In genomic region chr19:10404911-10405310, GRCm38 (mm10) we compare ENCODE assay signal across 13 mouse cellular contexts. TPM values are rescaled to one million over a fixed set of nuclear protein-coding genes. Genes with fewer than 3 reads are reported as not detected.
"Had no signal": no experiment of that assay in that cellular context is flagged by ENCODE, and none has a peak within 500 bp of the region (broad histone marks: within the 10 kb centered on the region; RNA-seq: fewer than 3 reads in every experiment).

No protein-coding gene starts in this region.

- H3K36me3 ChIP-seq: limb, embryonic 10.5 days; liver, embryonic 15.5 days had no signal

- H3K27ac ChIP-seq: limb, embryonic 10.5 days; liver, embryonic 15.5 days; stomach, postnatal 0 days had no signal

- H3K4me2 ChIP-seq: liver, embryonic 11.5 days; liver, embryonic 15.5 days had no signal

- ATAC-seq: lung, postnatal 0 days had no signal

- H3K9me3 ChIP-seq: limb, embryonic 10.5 days; liver, embryonic 15.5 days had no signal

- DNase-seq: kidney, adult 8-10 months; kidney, postnatal 25 days; layer of hippocampus, adult 9-11 months; lung, adult 2 months; lung, postnatal 36 days; right cerebral cortex, adult 18-20 months; right cerebral cortex, postnatal 25 days; thymus, postnatal 4 days had no signal

- H3K9ac ChIP-seq: liver, embryonic 15.5 days had no signal

- H3K4me3 ChIP-seq: limb, embryonic 10.5 days; liver, embryonic 15.5 days had no signal

- H3K4me1 ChIP-seq: liver, embryonic 15.5 days had no signal

- H3K27me3 ChIP-seq: liver, embryonic 15.5 days had no signal

RNA-seq across cellular contexts. Expression of gene Lrrc10b, which starts 52.4 kb away (rescaled TPM):
- polyA plus RNA-seq: liver, embryonic 11.5 days had no signal
